Mouse (Mus musculus): ENCODE results near the gene Nudt7. TPM values are rescaled to one million over a fixed set of nuclear protein-coding genes. Genes with fewer than 3 reads are reported as not detected.

The Nudt7 gene
- 15.5 and 15.8 TPM in 2 replicates for polyA plus RNA-seq (2021; fragmentation: Nextera tagmentation)
- long read RNA-seq, experiment 1, transcript Nudt7-202 (4 exons, 3,543 nt): major isoform, 19 of 26 reads
- long read RNA-seq, experiment 1, partial matches to known transcripts: 1 of 26 reads
- long read RNA-seq, experiment 1, other reads (novel, unspliced or antisense): 1 of 26 reads
- long read RNA-seq, experiment 2, transcript Nudt7-202 (4 exons, 3,543 nt): major isoform, 7 of 15 reads
- long read RNA-seq, experiment 2, partial matches to known transcripts: 2 of 15 reads
- long read RNA-seq, experiment 2, other reads (novel, unspliced or antisense): 2 of 15 reads

DNA sequence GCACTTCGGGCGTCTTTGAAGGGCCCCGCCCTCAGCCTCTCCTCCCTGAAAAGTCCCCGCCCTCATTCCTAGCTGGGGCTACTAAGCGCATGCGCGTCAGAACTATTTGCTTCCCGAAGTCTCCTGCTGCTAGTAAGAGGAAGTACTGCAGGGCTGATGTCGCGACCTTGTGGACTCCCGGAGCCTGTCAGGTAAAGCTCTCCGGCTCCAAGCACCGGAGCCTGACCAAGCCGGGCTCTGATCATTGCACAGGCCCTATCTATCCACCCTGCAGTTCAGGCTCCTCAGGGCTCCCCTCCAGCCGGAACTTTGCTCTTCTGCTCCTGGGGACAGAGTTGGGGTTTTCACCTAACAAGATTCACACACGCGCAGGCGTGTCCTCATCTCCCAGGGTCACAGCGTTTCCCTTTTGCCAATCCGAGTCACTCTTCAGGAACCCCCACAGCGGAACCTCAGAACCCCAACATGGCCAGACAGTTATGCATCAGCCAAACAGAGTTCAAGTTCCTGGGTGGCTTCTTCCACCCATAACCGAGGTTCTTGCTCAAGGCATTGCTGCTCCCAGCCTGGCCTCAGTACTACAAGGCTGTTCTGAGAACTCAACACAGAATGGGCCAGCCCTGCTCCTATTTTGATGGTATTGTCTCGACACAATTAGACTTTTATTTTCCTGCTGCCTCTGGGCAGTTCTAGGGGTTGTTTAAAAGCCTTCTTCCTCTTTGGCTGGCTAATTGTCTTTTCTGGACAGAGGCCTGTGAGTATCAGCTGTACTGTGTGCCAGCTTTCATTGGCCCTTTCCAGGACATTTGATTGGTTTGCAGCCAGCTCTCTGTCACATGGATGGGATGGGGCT lies at the start of gene Nudt7:
Gene Nudt7, plus strand, starts transcription at position 48 of the 853 bp plus-strand sequence.

Other genes with a start within 250 kb of the Nudt7 start
- 10.9 and 16.6 TPM in 2 replicates for gene Vat1l, start 72.1 kb downstream of the Nudt7 start, polyA plus RNA-seq (2021; fragmentation: Nextera tagmentation)

Measured in left cerebral cortex, adult 6 months (tissue).